Mouse (Mus musculus) mesoderm, embryonic 11.5 days (tissue): ENCODE measurements around the gene C530008M17Rik.
"Not testable (repeated sequence)": the region's sequence is repeated elsewhere in the genome, so short reads cannot be mapped to it uniquely, and the experiment has no call there.

ENCODE experiments used
- DNase-seq: peaks from one replicate; pipeline ENCODE4 v3.0.0-alpha.2; 2012; ENCODE audit warnings: low read depth, low spot score

Gene C530008M17Rik

DNA sequence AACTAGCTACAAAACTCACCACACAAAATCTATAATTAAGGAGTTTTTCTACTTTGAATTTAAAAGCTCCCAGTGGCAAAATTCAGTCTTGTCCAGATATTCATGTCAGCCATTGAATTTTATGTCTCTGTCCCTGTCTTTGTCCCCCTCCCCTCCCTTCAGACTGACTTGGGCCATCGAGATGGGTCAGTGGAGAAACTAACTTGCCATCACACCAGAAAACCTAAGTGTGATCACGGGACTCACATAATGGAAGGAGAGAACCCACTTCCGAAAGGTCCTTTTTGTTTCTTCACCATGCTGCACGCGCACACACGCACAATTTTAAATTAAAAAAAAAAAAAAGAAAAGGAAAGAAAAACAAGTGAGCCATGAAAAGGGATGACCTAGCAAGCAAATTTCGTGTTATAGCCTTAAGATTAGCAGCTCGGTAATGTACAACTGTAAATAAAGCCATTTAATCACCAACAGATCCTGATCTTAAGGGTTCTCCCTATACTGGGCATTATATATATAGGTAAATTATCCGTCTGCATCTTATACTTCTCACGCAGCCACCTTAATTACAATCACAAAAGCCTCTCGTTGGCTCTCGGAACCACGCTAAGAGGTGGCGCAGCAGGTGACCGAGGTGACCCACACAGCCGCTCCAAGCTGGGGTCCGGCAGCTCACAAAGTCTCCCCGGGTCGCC, 248.5 kb downstream of the C530008M17Rik start:
- DNase-seq, result no peak

DNA sequence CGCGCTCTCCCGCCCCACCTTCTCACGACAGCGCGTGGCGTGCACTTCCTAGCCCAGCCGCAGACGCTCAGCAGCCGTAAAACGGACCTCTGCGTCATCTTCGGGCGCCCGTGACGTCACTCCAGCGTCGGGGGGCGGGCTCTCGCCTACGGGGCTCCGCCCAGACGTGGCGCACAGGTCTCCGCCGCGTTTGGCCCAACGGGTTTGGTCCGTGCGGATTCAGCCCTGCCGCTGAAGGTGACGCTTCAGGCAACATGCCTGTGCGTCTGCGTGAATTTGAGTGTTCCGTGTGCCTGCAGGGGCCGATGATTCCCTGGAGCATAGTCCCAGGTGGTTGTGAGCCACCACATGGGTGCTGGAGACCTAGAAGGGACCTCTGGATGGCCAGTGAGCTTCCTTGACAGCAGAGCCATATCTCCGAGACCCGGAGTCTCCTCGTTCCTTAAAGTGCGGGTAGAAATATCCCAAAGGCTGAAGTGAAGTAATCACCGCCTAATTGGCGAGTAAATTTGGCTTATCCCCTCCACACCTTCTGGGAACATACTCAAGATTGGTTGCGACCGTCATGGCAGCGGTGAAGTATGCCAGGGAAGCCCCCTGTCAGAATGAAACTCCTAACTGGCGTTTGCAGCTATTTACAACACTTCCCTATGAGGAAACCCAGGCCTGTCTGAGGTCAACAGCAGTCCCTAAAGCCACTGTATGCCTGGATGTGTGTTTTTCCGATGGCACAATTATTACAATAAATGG, 249.3 kb downstream of the C530008M17Rik start, which contains the start of gene Aasdh:
Gene Aasdh, minus strand, starts transcription at position 110 of the 750 bp plus-strand sequence.
- DNase-seq, result peak; percentile 98

GRCm38 (mm10) chr5:76906155-76906499, 249.8 kb downstream of the C530008M17Rik start:
- DNase-seq, result no peak

DNA sequence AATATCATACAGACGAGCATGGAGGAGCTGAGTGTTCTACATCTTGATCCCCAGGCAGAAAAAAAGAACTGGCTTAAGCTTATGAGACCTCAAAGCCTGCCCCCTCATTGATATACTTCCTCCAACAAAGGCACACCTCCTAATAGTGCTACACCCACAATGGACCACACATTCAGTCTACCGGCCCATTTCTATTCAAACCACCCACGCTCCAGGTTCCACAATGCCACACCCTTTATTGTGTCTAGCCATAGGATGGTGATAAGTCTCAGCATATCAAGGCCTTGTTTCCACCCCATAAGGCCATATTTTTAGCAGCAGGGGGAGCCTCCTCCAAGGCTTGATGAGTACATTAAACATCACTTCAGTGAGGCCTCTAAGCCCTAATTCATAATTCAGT, 254.5 kb downstream of the C530008M17Rik start:
- DNase-seq, result no peak

GRCm38 (mm10) chr5:76912522-76912921, 256.2 kb downstream of the C530008M17Rik start:
- not testable (repeated sequence) for DNase-seq

DNA sequence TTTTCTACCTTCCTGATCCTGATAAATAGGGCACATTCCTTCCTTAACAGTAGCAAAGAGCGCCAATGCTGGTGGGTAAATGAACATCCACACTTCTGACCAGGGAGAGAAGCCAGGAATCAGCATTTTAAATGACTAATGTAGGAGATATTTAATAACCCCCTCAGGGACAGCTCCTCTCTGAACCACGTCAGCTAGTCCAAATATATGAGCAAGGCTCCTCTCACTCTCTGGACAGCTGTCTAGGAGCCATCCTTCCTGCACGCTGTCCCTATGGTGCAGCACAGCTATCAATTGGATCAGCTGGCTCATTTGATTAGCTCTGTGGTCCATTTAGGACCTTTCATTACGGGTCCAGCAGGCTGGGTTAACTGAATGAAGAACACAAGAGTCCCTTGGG, 266.5 kb downstream of the C530008M17Rik start:
- DNase-seq, result no peak
